Mouse (Mus musculus) thymus, postnatal 36 days (tissue): ENCODE results near the gene Tmem108.

Source experiments
- DNase-seq, 2 experiments: peaks; one replicate each; pipeline ENCODE4 v3.0.0; 2022; ENCODE audit warnings: mixed read lengths in 2 of 2

Gene Tmem108

DNA sequence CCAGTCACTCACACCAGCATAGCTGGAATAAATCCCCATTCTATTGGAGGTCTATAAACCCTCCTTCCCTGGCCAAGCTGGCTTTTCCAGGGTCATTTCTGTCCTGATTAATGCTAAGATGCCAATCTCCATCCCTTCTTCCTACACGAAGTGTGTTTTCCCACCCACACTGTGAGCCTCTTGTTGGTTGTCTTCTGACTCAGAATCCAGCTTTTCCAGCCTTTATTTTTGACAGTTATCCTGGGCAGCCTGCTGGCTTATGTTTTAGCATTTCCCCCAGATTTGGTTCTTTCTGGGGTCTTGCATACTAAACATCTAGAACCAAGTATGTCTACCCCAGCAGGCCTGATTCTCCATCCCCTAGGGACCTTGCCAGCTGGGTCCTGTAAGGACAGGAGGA lies 217.0 kb downstream of the Tmem108 start:
- no peak for DNase-seq

DNA sequence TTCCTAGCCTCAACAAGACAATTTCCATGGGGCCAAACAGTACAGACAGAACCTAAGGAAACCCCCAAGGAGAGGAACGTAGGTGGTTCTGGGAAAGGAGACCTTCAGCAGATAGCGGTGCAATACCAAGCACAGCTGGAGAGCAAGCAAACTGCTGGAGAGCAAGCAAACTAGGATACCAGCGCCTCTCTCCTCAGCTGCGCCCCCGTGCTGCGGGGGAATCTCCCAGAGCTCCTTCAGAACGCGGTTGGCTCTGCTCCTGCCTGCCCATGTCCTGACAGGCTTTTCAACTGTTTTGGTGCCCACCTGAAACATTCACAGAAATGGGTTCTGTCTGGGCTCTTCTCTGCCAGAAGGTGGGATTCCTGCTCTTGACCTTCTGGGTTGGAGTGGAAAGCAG lies 221.1 kb downstream of the Tmem108 start:
- DNase-seq: no peak

DNA sequence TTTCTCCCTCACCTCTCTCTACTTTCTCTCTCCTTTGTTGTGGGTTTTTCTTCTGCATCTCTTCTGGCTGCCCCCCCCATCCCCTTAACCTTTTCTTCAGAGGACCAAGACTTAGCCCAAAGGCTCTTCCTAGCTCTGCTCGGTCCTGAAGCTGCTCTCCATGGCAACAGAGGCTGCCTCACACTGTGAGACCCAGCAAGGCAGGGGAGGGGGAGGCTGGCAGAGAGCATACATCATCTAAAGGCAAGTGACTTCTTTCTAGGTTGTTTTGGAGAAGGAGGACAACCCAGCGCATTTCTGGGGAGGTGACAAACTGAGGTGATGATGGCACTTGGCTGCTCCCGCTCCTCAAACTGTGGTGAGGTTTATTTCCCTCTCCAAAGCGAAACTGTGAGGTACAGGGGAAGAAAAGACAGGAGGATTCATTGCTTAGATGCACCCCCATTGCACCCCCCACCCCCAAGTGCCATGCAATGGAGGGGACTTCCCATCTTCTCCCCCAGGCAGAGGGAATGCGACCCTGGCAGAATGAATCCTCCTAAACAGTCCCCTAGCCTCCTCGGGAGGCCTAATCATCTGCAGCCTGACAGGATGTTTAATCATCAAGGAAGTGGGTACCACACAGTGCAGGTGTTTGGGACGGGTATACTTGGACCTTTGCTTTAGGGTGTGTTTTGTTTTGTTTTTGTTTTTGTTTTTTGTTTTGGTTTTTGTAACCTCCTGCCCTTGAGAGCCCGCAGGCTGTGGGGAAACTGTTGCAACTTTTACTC lies 223.4 kb downstream of the Tmem108 start:
- no peak for DNase-seq

- no peak for DNase-seq
Observed at GRCm38 (mm10) chr9:103536059-103536634, 225.5 kb downstream of the Tmem108 start.

- DNase-seq: no peak
Observed at GRCm38 (mm10) chr9:103525041-103525537, 236.5 kb downstream of the Tmem108 start.

DNA sequence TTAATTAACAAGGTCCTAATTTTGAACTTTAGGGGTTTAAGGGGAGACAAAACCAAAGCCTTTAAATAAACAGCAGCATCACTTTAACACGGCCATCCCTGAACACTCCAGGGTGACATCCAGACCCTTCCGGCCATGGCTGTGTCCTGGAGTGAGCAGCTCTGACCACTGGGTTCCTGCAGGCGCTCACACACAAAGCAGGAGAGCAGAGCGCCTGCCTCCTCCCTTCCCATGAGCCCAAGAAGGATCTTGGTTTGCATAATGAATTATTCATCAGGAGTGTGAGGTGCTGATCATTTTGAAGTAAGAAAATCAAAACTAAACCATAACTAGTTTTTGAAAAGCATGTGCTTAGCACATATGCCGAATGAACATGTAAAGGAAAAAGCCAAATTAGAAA lies 237.0 kb downstream of the Tmem108 start:
- no peak for DNase-seq

DNA sequence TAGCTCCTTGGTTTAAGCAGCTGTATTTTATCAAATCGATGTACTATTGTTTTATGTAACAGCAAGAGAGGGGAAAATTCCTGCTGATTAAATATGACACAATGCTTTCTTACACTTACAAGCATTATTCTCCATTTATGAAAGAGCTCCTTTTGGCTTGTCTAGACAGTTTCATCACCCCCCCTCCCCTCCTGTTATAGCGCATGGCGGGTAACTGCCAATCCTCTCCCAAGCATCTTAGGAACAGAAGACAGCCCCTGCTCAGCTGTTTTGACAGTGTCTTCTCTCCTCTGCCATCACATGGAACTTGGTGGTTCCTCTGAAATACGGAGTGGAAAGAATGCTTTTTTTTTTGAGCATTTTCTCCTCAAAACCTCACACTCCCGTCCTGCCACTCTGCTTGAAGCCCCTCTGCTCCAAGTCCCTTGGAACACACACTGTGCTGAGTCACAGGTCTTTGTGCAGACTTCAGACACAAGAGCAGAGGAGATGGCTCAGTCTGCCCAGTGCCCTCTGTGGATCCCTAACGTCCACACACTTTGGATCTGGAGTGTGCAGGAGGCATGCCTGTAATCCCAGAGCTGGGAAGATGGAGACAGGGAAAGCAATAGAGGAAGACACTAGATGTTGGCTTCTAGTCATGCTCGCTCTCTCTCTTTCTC lies 237.8 kb downstream of the Tmem108 start:
- no peak for DNase-seq

- no peak for DNase-seq
Observed at GRCm38 (mm10) chr9:103523008-103523407, 238.6 kb downstream of the Tmem108 start.

DNA sequence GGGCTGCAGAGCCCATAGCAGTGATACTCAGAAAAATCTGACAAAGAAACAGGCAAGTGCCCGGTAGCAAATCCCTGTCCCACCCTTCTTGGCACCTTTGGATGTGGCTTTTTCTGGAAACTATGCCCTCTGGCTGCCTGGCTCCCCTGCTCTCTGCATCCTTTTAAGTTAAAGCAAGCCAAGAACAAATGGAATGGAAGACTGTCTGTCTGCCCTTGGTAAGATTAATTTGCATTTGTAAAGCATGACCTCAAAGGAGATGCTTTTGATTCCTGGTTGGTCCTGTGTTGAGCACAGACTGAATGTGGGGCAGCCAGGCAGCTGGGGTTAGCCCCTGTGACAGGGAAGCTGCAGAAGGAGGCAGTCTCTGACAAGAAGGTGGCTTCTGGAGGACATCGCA lies 247.8 kb downstream of the Tmem108 start:
- DNase-seq: no peak

DNA sequence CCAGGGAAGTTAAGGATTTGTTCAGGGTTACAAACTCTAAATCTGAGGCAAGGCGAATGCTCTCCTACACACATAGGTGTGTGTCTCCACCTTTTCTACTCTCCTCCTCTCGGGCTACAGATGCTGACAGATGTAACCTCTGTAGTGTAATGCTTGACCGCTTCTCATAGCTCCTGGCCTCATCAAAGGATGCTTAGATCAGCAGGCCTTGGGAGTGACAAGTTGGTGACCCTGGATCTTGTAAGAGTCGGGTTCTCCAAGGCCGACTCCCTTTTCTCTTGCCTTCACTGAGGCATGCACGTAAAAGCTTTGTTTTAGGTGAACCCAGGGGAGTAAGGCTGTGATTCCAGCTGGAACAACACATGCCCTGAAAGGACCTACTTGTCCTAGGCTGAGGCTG lies 249.4 kb downstream of the Tmem108 start:
- no peak for DNase-seq

GRCm38 (mm10) chr9:103506968-103507584 lies 254.6 kb downstream of the Tmem108 start:
- no peak for DNase-seq

GRCm38 (mm10) chr9:103505067-103505466 lies 256.6 kb downstream of the Tmem108 start:
- DNase-seq: no peak

- DNase-seq: no peak
Observed at GRCm38 (mm10) chr9:103504646-103505045, 257.0 kb downstream of the Tmem108 start.

- no peak for DNase-seq
Observed at GRCm38 (mm10) chr9:103503586-103504298, 257.9 kb downstream of the Tmem108 start.

DNA sequence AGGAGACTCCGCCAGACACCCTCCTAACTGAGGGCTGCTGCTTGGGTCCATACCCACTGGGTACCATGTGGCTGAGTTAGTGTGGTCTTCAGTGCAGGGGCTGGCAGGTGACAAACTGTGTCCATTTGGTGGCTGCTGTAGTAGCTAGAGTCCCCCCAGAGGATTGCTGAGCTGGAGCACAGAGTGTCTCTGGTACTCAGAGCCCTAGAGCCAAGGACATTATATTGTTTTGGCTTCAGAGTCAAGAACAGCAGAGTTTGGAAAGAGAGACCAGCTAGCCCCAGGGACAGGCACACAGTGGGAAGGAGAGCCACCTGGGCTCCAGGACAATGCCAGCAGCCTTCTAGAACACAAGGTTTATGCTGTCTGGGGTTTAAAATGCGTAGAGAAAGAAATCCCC lies 259.0 kb downstream of the Tmem108 start:
- DNase-seq: no peak

DNA sequence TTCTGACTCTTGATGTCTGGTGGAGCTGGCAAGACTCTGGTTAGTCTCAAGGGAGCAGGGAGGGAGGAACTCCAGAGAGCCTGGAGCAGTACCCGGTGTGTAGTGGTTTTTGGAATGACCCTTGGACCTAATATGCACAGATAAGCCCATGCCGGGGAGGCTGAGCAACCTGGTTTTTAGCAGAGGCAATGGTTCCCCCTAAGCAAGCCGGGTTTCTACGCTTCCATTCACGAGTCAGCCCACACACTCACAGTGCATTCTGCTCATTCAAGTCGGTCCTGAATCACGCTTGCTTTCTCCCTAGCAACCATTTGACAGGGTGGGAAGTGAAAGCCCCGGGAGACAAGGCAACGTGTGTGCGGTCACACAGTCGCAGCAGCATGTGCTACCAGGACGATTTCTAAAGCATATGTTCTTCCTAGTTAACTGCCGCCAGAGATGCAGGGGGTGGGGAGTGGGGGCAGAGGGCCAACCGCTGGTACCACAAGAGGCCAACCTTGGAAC lies 259.7 kb downstream of the Tmem108 start:
- no peak for DNase-seq

DNA sequence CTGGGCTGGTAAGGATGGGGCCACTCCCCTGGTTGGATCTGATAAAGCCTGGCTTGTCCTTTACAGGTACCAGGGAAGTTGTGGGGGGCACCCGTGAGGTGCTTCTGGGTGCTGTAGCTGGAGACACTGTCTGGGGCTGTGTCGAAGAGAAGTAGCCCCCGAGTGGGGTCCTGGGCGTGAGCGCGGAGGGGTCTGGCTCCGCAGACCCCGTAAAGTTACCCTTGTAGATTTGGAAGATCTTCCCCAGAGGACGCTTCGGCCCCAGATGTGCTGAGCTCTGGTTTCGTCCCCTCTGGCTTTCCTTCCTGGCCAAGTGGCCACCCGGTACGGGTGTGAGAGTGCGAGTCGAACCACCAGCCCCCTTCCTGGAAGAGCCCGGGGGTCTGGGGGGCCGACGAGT lies 262.3 kb downstream of the Tmem108 start:
- DNase-seq: no peak

DNA sequence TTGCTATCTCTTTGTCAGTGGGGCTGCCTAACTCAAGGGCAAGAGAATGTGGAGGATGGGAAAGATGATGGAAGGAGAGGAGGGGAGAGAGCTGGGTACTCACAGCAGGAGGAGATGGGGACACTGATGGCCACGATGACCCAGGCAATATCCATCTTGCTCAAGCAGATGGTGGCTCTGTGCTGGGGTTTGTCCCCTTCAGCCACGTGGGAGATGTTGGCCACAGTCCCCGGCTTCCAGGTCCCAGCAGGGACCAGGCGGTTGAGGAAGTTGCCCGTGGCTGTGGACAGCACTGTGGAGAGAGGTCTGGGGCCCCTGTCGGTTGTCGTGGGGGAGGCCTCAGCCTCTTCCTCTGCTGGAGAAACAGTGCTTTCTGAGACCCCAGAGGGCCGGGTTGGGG lies 262.9 kb downstream of the Tmem108 start:
- no peak for DNase-seq

GRCm38 (mm10) chr9:103495391-103495790 lies 266.2 kb downstream of the Tmem108 start:
- DNase-seq: no peak

- DNase-seq: no peak
Observed at GRCm38 (mm10) chr9:103494346-103495020, 267.2 kb downstream of the Tmem108 start.

- no peak for DNase-seq
Observed at GRCm38 (mm10) chr9:103491985-103492384, 269.7 kb downstream of the Tmem108 start.

DNA sequence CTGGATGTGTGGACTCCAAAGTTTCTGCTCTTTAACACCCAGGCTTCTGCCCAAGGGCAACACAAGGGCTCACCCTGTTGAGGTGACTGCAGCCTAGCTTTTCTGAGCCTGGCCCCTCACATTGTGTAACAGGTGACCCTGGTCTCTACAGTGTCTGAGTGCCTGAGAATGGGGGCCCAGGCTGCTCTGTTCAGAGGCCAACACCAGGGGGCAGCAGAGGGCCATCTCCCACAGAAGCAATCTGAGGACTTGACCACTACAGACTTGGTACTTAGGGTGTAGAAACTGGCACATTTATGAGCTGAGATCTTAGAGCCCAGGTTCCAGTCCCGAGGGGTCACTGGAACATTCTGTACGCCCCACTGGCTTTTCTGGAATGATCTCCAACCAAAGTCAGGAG lies 271.2 kb downstream of the Tmem108 start:
- peak; percentile 78 to 82 for DNase-seq
